Mouse (Mus musculus): ENCODE data around the gene Nrl. TPM values are rescaled to one million over a fixed set of nuclear protein-coding genes. Genes with fewer than 3 reads are reported as not detected.

The Nrl gene
- 0.05 TPM in 1 of 2 replicates, not detected in the other for polyA plus RNA-seq (2021; fragmentation: Nextera tagmentation)
- long read RNA-seq, experiment 1, result 0 reads
- long read RNA-seq, experiment 2, result 0 reads

GRCm38 (mm10) chr14:55524785-55525184 lies at the start of gene Nrl:
TSS of gene Nrl (minus strand) at chr14:55524981.

GRCm38 (mm10) chr14:55560202-55561073 lies 35.7 kb upstream of the Nrl start, which contains the start of gene A730061H03Rik:
TSS of gene A730061H03Rik (minus strand) at chr14:55560406.

GRCm38 (mm10) chr14:55559799-55560201 lies 35.0 kb upstream of the Nrl start, which contains the start of gene Dcaf11:
TSS of gene Dcaf11 (plus strand) at chr14:55560006.

GRCm38 (mm10) chr14:55540067-55540786 lies 15.4 kb upstream of the Nrl start, which contains the start of gene Pck2:
TSS of gene Pck2 (plus strand) at chr14:55540266.

GRCm38 (mm10) chr14:55510125-55510731 lies 14.6 kb downstream of the Nrl start, which contains the start of gene Cpne6:
TSS of gene Cpne6 (plus strand) at chr14:55510445.

GRCm38 (mm10) chr14:55490361-55491201 lies 34.2 kb downstream of the Nrl start, which contains the start of gene Carmil3:
TSS of gene Carmil3 (plus strand) at chr14:55490651.

GRCm38 (mm10) chr14:55478651-55479599 lies 45.9 kb downstream of the Nrl start, which contains the start of gene Dhrs4:
TSS of gene Dhrs4 (plus strand) at chr14:55478758.

Other genes starting within 250 kb of the Nrl start
- gene Dhrs4, start 46.2 kb downstream of the Nrl start, polyA plus RNA-seq (2021; fragmentation: Nextera tagmentation), result 15.8 and 18.1 TPM in 2 replicates
- 1.8 and 2.5 TPM in 2 replicates for gene Carmil3, start 34.3 kb downstream of the Nrl start, polyA plus RNA-seq (2021; fragmentation: Nextera tagmentation)
- gene Cpne6, start 14.5 kb downstream of the Nrl start, polyA plus RNA-seq (2021; fragmentation: Nextera tagmentation), result 154 and 195 TPM in 2 replicates
- gene Pck2, start 15.3 kb upstream of the Nrl start, polyA plus RNA-seq (2021; fragmentation: Nextera tagmentation), result 19.1 and 25.6 TPM in 2 replicates
- 53.7 and 76.2 TPM in 2 replicates for gene Dcaf11, start 35.0 kb upstream of the Nrl start, polyA plus RNA-seq (2021; fragmentation: Nextera tagmentation)
- 0.48 TPM in 1 of 2 replicates, not detected in the other for gene A730061H03Rik, start 35.4 kb upstream of the Nrl start, polyA plus RNA-seq (2021; fragmentation: Nextera tagmentation)
- gene Fitm1, start 50.6 kb upstream of the Nrl start, polyA plus RNA-seq (2021; fragmentation: Nextera tagmentation), result not detected in 2 replicates
- gene Psme1, start 53.1 kb upstream of the Nrl start, polyA plus RNA-seq (2021; fragmentation: Nextera tagmentation), result 49.1 and 53.6 TPM in 2 replicates
- 112 and 145 TPM in 2 replicates for gene Emc9, start 60.3 kb upstream of the Nrl start, polyA plus RNA-seq (2021; fragmentation: Nextera tagmentation)
- gene Psme2, start 66.1 kb upstream of the Nrl start, polyA plus RNA-seq (2021; fragmentation: Nextera tagmentation), result 98.6 and 102 TPM in 2 replicates
- gene Rnf31, start 66.7 kb upstream of the Nrl start, polyA plus RNA-seq (2021; fragmentation: Nextera tagmentation), result 7.8 and 9.4 TPM in 2 replicates
- gene Irf9, start 78.6 kb upstream of the Nrl start, polyA plus RNA-seq (2021; fragmentation: Nextera tagmentation), result 4.2 and 4.3 TPM in 2 replicates
- gene Rec8, start 93.1 kb upstream of the Nrl start, polyA plus RNA-seq (2021; fragmentation: Nextera tagmentation), result 0.65 and 1.0 TPM in 2 replicates
- 40.6 and 51.1 TPM in 2 replicates for gene Ipo4, start 111.0 kb upstream of the Nrl start, polyA plus RNA-seq (2021; fragmentation: Nextera tagmentation)
- gene Gm49378, start 112.9 kb upstream of the Nrl start, polyA plus RNA-seq (2021; fragmentation: Nextera tagmentation), result 0.55 TPM in 1 of 2 replicates, not detected in the other
- 24.9 and 28.7 TPM in 2 replicates for gene Tm9sf1, start 118.8 kb upstream of the Nrl start, polyA plus RNA-seq (2021; fragmentation: Nextera tagmentation)
- gene Tssk4, start 125.2 kb upstream of the Nrl start, polyA plus RNA-seq (2021; fragmentation: Nextera tagmentation), result 0.11 and 0.22 TPM in 2 replicates
- 55.6 and 68.7 TPM in 2 replicates for gene Mdp1, start 135.5 kb upstream of the Nrl start, polyA plus RNA-seq (2021; fragmentation: Nextera tagmentation)
- 21.2 and 26.0 TPM in 2 replicates for gene Gmpr2, start 147.0 kb upstream of the Nrl start, polyA plus RNA-seq (2021; fragmentation: Nextera tagmentation)
- 603 and 676 TPM in 2 replicates for gene Nedd8, start 147.1 kb upstream of the Nrl start, polyA plus RNA-seq (2021; fragmentation: Nextera tagmentation)
- 12.0 and 12.5 TPM in 2 replicates for gene Tinf2, start 156.8 kb upstream of the Nrl start, polyA plus RNA-seq (2021; fragmentation: Nextera tagmentation)
- gene Tgm1, start 188.9 kb upstream of the Nrl start, polyA plus RNA-seq (2021; fragmentation: Nextera tagmentation), result not detected in 2 replicates
- gene Rabggta, start 197.3 kb upstream of the Nrl start, polyA plus RNA-seq (2021; fragmentation: Nextera tagmentation), result 37.3 and 41.7 TPM in 2 replicates
- gene Dhrs1, start 220.7 kb upstream of the Nrl start, polyA plus RNA-seq (2021; fragmentation: Nextera tagmentation), result 121 and 123 TPM in 2 replicates
- 7.6 and 7.7 TPM in 2 replicates for gene Nop9, start 220.7 kb upstream of the Nrl start, polyA plus RNA-seq (2021; fragmentation: Nextera tagmentation)
- gene Cideb, start 233.5 kb upstream of the Nrl start, polyA plus RNA-seq (2021; fragmentation: Nextera tagmentation), result 4.6 and 5.6 TPM in 2 replicates
- 0.40 and 0.45 TPM in 2 replicates for gene Ltb4r2, start 236.4 kb upstream of the Nrl start, polyA plus RNA-seq (2021; fragmentation: Nextera tagmentation)
- not detected in 2 replicates for gene Ltb4r1, start 241.0 kb upstream of the Nrl start, polyA plus RNA-seq (2021; fragmentation: Nextera tagmentation)